Mouse (Mus musculus) heart, postnatal 0 days (tissue): ENCODE results near the gene S1pr2. TPM values are rescaled to one million over a fixed set of nuclear protein-coding genes. Genes with fewer than 3 reads are reported as not detected.
A peak's percentile ranks its signal among the peaks of the same experiment; 100 is the strongest.
"Not testable (repeated sequence)": the region's sequence is repeated elsewhere in the genome, so short reads cannot be mapped to it uniquely, and the experiment has no call there.

Experiments
- ATAC-seq: fragments of 200-750 bp; cut with Nextera tagmentation; 2 replicates; pipeline ENCODE4 v1.8.0; 2017; ENCODE audit warnings: low read depth, moderate number of reproducible peaks, moderate library complexity; ENCODE audit not compliant: insufficient read depth
- DNase-seq: peaks from one replicate; pipeline ENCODE4 v3.0.0-alpha.2; 2016; ENCODE audit warnings: low spot score
- H3K27ac ChIP-seq: fragments of 300-500 bp; sonication (generic); 2 replicates; pipeline ENCODE4 v1.5.1; 2014; ENCODE audit warnings: low read depth, mild to moderate bottlenecking
- H3K27me3 ChIP-seq: fragments of 300-500 bp; sonication (generic); 2 replicates; pipeline ENCODE4 v1.6.1; 2014; ENCODE audit warnings: low read length, mixed read lengths; ENCODE audit not compliant: control insufficient read depth, insufficient read depth
- H3K36me3 ChIP-seq: fragments of 300-500 bp; sonication (generic); replicated peaks from 2 replicates; pipeline ENCODE4 v1.6.1; 2014; ENCODE audit warnings: low read length, mixed read lengths; ENCODE audit not compliant: control insufficient read depth, insufficient read depth
- H3K4me1 ChIP-seq: fragments of 300-500 bp; sonication (generic); 2 replicates; pipeline ENCODE4 v1.6.1; 2014; ENCODE audit warnings: antibody characterized with exemption; ENCODE audit not compliant: control insufficient read depth, insufficient read depth
- H3K4me2 ChIP-seq: fragments of 300-500 bp; sonication (generic); 2 replicates; pipeline ENCODE4 v1.6.1; 2014; ENCODE audit warnings: low read depth, mild to moderate bottlenecking, low read length, moderate library complexity
- H3K4me3 ChIP-seq: fragments of 300-500 bp; sonication (generic); 2 replicates; pipeline ENCODE4 v1.5.1; 2014; ENCODE audit warnings: low read depth, low read length
- H3K9ac ChIP-seq: fragments of 300-500 bp; sonication (generic); replicated peaks from 2 replicates; pipeline ENCODE4 v1.6.1; 2014; ENCODE audit warnings: low read depth, low read length, mixed read lengths
- H3K9me3 ChIP-seq: fragments of 300-500 bp; sonication (generic); replicated peaks from 2 replicates; pipeline ENCODE4 v1.6.1; 2016; ENCODE audit warnings: low read length; ENCODE audit not compliant: control insufficient read depth
- CTCF ChIP-seq: IDR thresholded peaks from 2 replicates; pipeline ENCODE4 v1.5.1; 2016; ENCODE audit warnings: antibody characterized with exemption, control low read depth, low read depth
- EP300 ChIP-seq: IDR thresholded peaks from 2 replicates; pipeline ENCODE4 v1.6.1; 2016; ENCODE audit warnings: antibody characterized with exemption, low read depth
- WGBS: fragments of 180-500 bp; shearing (Covaris S2); extraction: QIAGEN DNeasy Blood & Tissue Kit; methylation state at CpG from one replicate; pipeline ENCODE4 v1.1.7; 2014; 5-methylcytosine and 5-hydroxymethylcytosine counted together
- polyA plus RNA-seq: library from polyadenylated mRNA; unstranded; fragments of >200 nt; fragmentation: Nextera tagmentation; extraction: Ambion mirVana; gene quantifications from 2 replicates; pipeline ENCODE4 v1.2.1, GENCODE M21; 2015
- total RNA-seq: library from RNA; depleted of rRNA; stranded (reverse); fragments of >200 nt; gene quantifications from 2 replicates; pipeline ENCODE4 v1.2.3, GENCODE M21; 2014; ENCODE audit warnings: low replicate concordance

Gene S1pr2
- total and polyA plus RNA-seq, 2 experiments from 2014 or later = 7.4 to 8.5 TPM

- peak; percentile 63 for TF ChIP-seq CTCF
- not testable (repeated sequence) for H3K36me3 ChIP-seq, H3K27ac ChIP-seq, H3K4me1 ChIP-seq, H3K9me3 ChIP-seq, H3K27me3 ChIP-seq, H3K9ac ChIP-seq, H3K4me3 ChIP-seq, H3K4me2 ChIP-seq, ATAC-seq
- WGBS = 68% methylated on average over 1 of the region's 1 CpGs
- DNase-seq = peak; percentile 58
Measured at GRCm38 (mm10) chr9:20998337-20998736, 21.8 kb upstream of the S1pr2 start.

GRCm38 (mm10) chr9:20997065-20997464 lies 20.5 kb upstream of the S1pr2 start:
- Histone ChIP-seq H3K27ac (no peak overlapping the region), H3K4me1 (no peaks in the 10 kb centered on the region), H3K9ac (no peak overlapping the region), H3K27me3 (no peaks in the 10 kb centered on the region), H3K9me3 (no peaks in the 10 kb centered on the region), H3K4me2 (no peak overlapping the region), H3K36me3 (no peaks in the 10 kb centered on the region), H3K4me3 (no peak overlapping the region)
- no peak for ATAC-seq
- DNase-seq = no peak
- WGBS = 82% methylated on average over 8 of the region's 8 CpGs
- TF ChIP-seq EP300 = no peak
- no peak for TF ChIP-seq CTCF

GRCm38 (mm10) chr9:20995069-20995468 lies 18.5 kb upstream of the S1pr2 start:
- 80% methylated on average over 3 of the region's 3 CpGs for WGBS
- Histone ChIP-seq H3K4me2 (no peak overlapping the region), H3K9ac (no peak overlapping the region), H3K4me3 (no peak overlapping the region), H3K27me3 (no peaks in the 10 kb centered on the region), H3K36me3 (no peaks in the 10 kb centered on the region), H3K4me1 (no peaks in the 10 kb centered on the region), H3K9me3 (no peaks in the 10 kb centered on the region), H3K27ac (no peak overlapping the region)
- DNase-seq = no peak
- ATAC-seq = no peak
- no peak for TF ChIP-seq EP300
- TF ChIP-seq CTCF = no peak

DNA sequence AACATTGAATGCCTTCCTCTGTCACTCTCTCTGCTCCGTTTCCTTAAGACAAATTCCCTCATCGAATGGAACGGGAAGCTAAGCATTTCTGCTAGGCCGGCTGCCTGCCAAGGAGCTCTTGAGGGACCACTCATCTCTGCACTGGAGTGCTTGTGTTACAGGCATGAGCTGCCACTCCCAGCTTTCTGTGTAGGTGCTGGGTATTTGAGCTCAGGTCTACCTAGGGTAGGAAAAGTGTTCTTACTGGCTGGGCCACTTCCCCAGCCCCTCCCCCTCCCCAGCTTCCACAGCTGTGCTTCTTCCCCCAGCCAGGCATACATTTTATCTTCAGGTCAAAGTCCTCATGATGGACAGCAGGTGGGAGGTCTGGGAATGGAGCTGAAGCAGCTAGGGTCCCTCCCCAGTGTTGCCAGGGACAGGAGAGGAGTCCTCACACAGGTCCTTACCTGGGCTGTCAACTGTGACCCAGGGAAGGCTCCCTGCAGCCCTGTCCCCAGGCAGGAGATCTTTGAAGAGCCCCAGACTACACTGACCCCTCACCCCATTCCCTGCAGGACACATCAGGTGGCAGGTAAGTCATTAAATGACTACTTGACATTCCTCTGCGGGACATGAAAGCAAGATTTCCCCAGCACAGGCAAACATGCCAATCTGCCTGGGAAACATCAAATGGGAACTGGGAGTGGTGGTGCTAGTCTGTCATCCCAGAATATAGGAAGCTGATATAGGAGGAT lies 16.8 kb upstream of the S1pr2 start:
- H3K4me1 ChIP-seq = no peaks in the 10 kb centered on the region
- ATAC-seq (no peak), DNase-seq (no peak)
- no peaks in the 10 kb centered on the region for H3K36me3 ChIP-seq
- H3K9me3 ChIP-seq = no peaks in the 10 kb centered on the region
- WGBS = 38% methylated on average over 5 of the region's 5 CpGs
- no peak overlapping the region for H3K4me3 ChIP-seq
- H3K27me3 ChIP-seq = no peaks in the 10 kb centered on the region
- no peak for TF ChIP-seq CTCF
- no peak for TF ChIP-seq EP300
- H3K27ac ChIP-seq = no peak overlapping the region
- no peak overlapping the region for H3K9ac ChIP-seq
- no peak overlapping the region for H3K4me2 ChIP-seq

DNA sequence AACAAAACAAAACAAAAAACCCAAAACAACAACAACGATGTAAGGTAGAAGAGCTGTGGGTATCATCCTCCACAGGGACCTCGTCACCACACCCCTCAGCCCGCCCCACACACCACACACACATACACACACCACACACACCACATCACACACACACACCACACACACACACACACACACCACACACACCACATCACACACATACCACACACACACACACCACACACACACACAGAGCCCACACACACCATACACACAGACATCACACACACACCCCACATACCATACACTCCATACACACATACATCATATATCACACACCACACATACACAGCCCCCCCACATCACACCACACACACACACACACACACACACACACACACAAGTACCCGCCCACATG lies 15.0 kb upstream of the S1pr2 start:
- H3K4me1 ChIP-seq = no peaks in the 10 kb centered on the region
- DNase-seq = no peak
- no peak overlapping the region for H3K4me3 ChIP-seq
- H3K4me2 ChIP-seq = no peak overlapping the region
- 92% methylated on average over 4 of the region's 4 CpGs for WGBS
- H3K9me3 ChIP-seq = no peaks in the 10 kb centered on the region
- TF ChIP-seq EP300 = no peak
- no peak for TF ChIP-seq CTCF
- no peak for ATAC-seq
- no peak overlapping the region for H3K27ac ChIP-seq
- no peak overlapping the region for H3K9ac ChIP-seq
- no peaks in the 10 kb centered on the region for H3K27me3 ChIP-seq
- H3K36me3 ChIP-seq = no peaks in the 10 kb centered on the region

GRCm38 (mm10) chr9:20990861-20991260 lies 14.3 kb upstream of the S1pr2 start:
- peak overlapping the region; percentile 36 for H3K4me2 ChIP-seq
- DNase-seq = no peak
- no peaks in the 10 kb centered on the region for H3K4me1 ChIP-seq
- H3K36me3 ChIP-seq = no peaks in the 10 kb centered on the region
- H3K9me3 ChIP-seq = no peaks in the 10 kb centered on the region
- no peak overlapping the region for H3K27ac ChIP-seq
- H3K27me3 ChIP-seq = no peaks in the 10 kb centered on the region
- 0 out of 2 replicates have a peak overlapping the region, but pooled peaks have one; percentile 5 for H3K4me3 ChIP-seq
- ATAC-seq = no peak
- TF ChIP-seq CTCF = no peak
- no peak for TF ChIP-seq EP300
- 11% methylated on average over 10 of the region's 10 CpGs for WGBS
- no peak overlapping the region for H3K9ac ChIP-seq
